Mouse (Mus musculus) forebrain, embryonic 14.5 days (tissue): ENCODE measurements around the gene Hnrnpl. TPM values are rescaled to one million over a fixed set of nuclear protein-coding genes. Genes with fewer than 3 reads are reported as not detected.
A peak's percentile ranks its signal among the peaks of the same experiment; 100 is the strongest.

Experiments
- ATAC-seq: fragments of 200-750 bp; cut with Nextera tagmentation; 2 replicates; pipeline ENCODE4 v1.8.0; 2017; ENCODE audit warnings: mild to moderate bottlenecking, moderate library complexity
- DNase-seq: peaks from one replicate; pipeline ENCODE4 v3.0.0-alpha.2; 2015; ENCODE audit warnings: low spot score
- H3K27ac ChIP-seq: fragments of 300-500 bp; sonication (generic); 2 replicates; pipeline ENCODE4 v1.5.1; 2014; ENCODE audit warnings: low read depth, mild to moderate bottlenecking, control low read depth, low read length, moderate library complexity
- H3K27me3 ChIP-seq: fragments of 300-500 bp; sonication (generic); replicated peaks from 2 replicates; pipeline ENCODE4 v1.6.1; 2014; ENCODE audit warnings: low read length, control low read depth, mixed read lengths; ENCODE audit not compliant: control insufficient read depth, insufficient read depth
- H3K36me3 ChIP-seq: fragments of 300-500 bp; sonication (generic); 2 replicates; pipeline ENCODE4 v1.6.1; 2014; ENCODE audit warnings: low read length, control low read depth; ENCODE audit not compliant: control insufficient read depth, insufficient read depth
- H3K4me1 ChIP-seq: fragments of 300-500 bp; sonication (generic); 2 replicates; pipeline ENCODE4 v1.6.1; 2014; ENCODE audit warnings: antibody characterized with exemption, low read length, control low read depth; ENCODE audit not compliant: control insufficient read depth, insufficient read depth
- H3K4me2 ChIP-seq: fragments of 300-500 bp; sonication (generic); 2 replicates; pipeline ENCODE4 v1.6.1; 2014; ENCODE audit warnings: mild to moderate bottlenecking, control low read depth, low read length
- H3K4me3 ChIP-seq: fragments of 300-500 bp; sonication (generic); 2 replicates; pipeline ENCODE4 v1.5.1; 2014; ENCODE audit warnings: low read depth, low read length, control low read depth
- H3K9ac ChIP-seq: fragments of 300-500 bp; sonication (generic); 2 replicates; pipeline ENCODE4 v1.6.1; 2014; ENCODE audit warnings: mild to moderate bottlenecking, low read length, control low read depth, moderate library complexity
- H3K9me3 ChIP-seq: fragments of 300-500 bp; sonication (generic); replicated peaks from 2 replicates; pipeline ENCODE4 v1.6.1; 2016; ENCODE audit warnings: low read length, control low read depth, mixed read lengths; ENCODE audit not compliant: control insufficient read depth
- WGBS: fragments of 180-500 bp; shearing (Covaris S2); extraction: QIAGEN DNeasy Blood & Tissue Kit; methylation state at CpG from one replicate; pipeline ENCODE4 v1.1.7; 2014; 5-methylcytosine and 5-hydroxymethylcytosine counted together
- polyA plus RNA-seq: library from polyadenylated mRNA; unstranded; fragments of >200 nt; fragmentation: Nextera tagmentation; extraction: Ambion mirVana; gene quantifications from 2 replicates; pipeline ENCODE4 v1.2.1, GENCODE M21; 2014

The Hnrnpl gene
- polyA plus RNA-seq, 1 experiment from 2014 or later, result 190 TPM

GRCm38 (mm10) chr7:28812949-28813348 lies 4.6 kb downstream of the Hnrnpl start:
- Histone ChIP-seq H3K27me3 (no peaks in the 10 kb centered on the region), H3K9ac (no peak overlapping the region; the same call in 1 of the 2 replicates), H3K4me3 (peak overlapping the region; percentile 74), H3K36me3 (peaks cover 58% of the 10 kb centered on the region), H3K4me2 (peak overlapping the region; percentile 87), H3K9me3 (no peaks in the 10 kb centered on the region), H3K27ac (no peak overlapping the region), H3K4me1 (peaks cover 17% of the 10 kb centered on the region)
- DNase-seq, result no peak
- WGBS, result 85% methylated on average over 5 of the region's 5 CpGs
- ATAC-seq, result no peak

GRCm38 (mm10) chr7:28814306-28815034 lies 6.1 kb downstream of the Hnrnpl start:
- 97% methylated on average over 5 of the region's 5 CpGs for WGBS
- H3K4me1 ChIP-seq, result peaks cover 14% of the 10 kb centered on the region

GRCm38 (mm10) chr7:28815230-28815629 lies 6.9 kb downstream of the Hnrnpl start:
- 91% methylated on average over 9 of the region's 9 CpGs for WGBS
- Histone ChIP-seq H3K36me3 (peaks cover 80% of the 10 kb centered on the region), H3K4me1 (peaks cover 14% of the 10 kb centered on the region), H3K4me2 (no peak overlapping the region), H3K9me3 (no peaks in the 10 kb centered on the region), H3K4me3 (no peak overlapping the region), H3K27me3 (no peaks in the 10 kb centered on the region), H3K27ac (no peak overlapping the region), H3K9ac (no peak overlapping the region)
- DNase-seq, result no peak
- no peak for ATAC-seq

More at GRCm38 (mm10) chr7:28814306-28815034, 6.1 kb downstream of the Hnrnpl start:
- ATAC-seq (no peak), DNase-seq (no peak)
- Histone ChIP-seq H3K9ac (no peak overlapping the region), H3K4me2 (no peak overlapping the region), H3K9me3 (no peaks in the 10 kb centered on the region), H3K4me3 (no peak overlapping the region), H3K27me3 (no peaks in the 10 kb centered on the region), H3K27ac (no peak overlapping the region), H3K36me3 (peaks cover 72% of the 10 kb centered on the region)

GRCm38 (mm10) chr7:28816201-28816600 lies 7.9 kb downstream of the Hnrnpl start:
- H3K36me3 ChIP-seq, result peaks cover 90% of the 10 kb centered on the region
- no peak overlapping the region for H3K27ac ChIP-seq
- DNase-seq (no peak), ATAC-seq (no peak)
- H3K4me1 ChIP-seq, result peaks cover 14% of the 10 kb centered on the region
- no peaks in the 10 kb centered on the region for H3K9me3 ChIP-seq
- no peak overlapping the region for H3K9ac ChIP-seq
- H3K4me2 ChIP-seq, result no peak overlapping the region
- no peaks in the 10 kb centered on the region for H3K27me3 ChIP-seq
- no peak overlapping the region for H3K4me3 ChIP-seq
- WGBS, result 87% methylated on average over 9 of the region's 9 CpGs

GRCm38 (mm10) chr7:28816920-28817319 lies 8.6 kb downstream of the Hnrnpl start:
- no peak overlapping the region for H3K9ac ChIP-seq
- peaks cover 12% of the 10 kb centered on the region for H3K4me1 ChIP-seq
- DNase-seq (no peak), ATAC-seq (no peak)
- no peaks in the 10 kb centered on the region for H3K27me3 ChIP-seq
- 92% methylated on average over 10 of the region's 10 CpGs for WGBS
- peaks cover 97% of the 10 kb centered on the region for H3K36me3 ChIP-seq
- H3K4me3 ChIP-seq, result no peak overlapping the region
- H3K9me3 ChIP-seq, result no peaks in the 10 kb centered on the region
- H3K27ac ChIP-seq, result no peak overlapping the region
- H3K4me2 ChIP-seq, result no peak overlapping the region

- ATAC-seq, result no peak
- H3K4me3 ChIP-seq, result no peak overlapping the region
Measured at GRCm38 (mm10) chr7:28817524-28817923, 9.2 kb downstream of the Hnrnpl start.

GRCm38 (mm10) chr7:28817957-28818356 lies 9.6 kb downstream of the Hnrnpl start:
- DNase-seq (no peak), ATAC-seq (no peak)
- no peaks in the 10 kb centered on the region for H3K9me3 ChIP-seq
- H3K4me3 ChIP-seq, result no peak overlapping the region
- no peaks in the 10 kb centered on the region for H3K27me3 ChIP-seq
- WGBS, result 82% methylated on average over 4 of the region's 4 CpGs
- peaks cover 99% of the 10 kb centered on the region for H3K36me3 ChIP-seq
- no peak overlapping the region for H3K4me2 ChIP-seq
- no peak overlapping the region for H3K9ac ChIP-seq
- H3K27ac ChIP-seq, result no peak overlapping the region
- H3K4me1 ChIP-seq, result peaks cover 5% of the 10 kb centered on the region; the same call in 1 of the 2 replicates

More at GRCm38 (mm10) chr7:28817524-28817923, 9.2 kb downstream of the Hnrnpl start:
- H3K36me3 ChIP-seq, result peaks cover 99% of the 10 kb centered on the region
- peaks cover 6% of the 10 kb centered on the region for H3K4me1 ChIP-seq
- H3K27ac ChIP-seq, result no peak overlapping the region
- DNase-seq, result no peak
- H3K4me2 ChIP-seq, result no peak overlapping the region
- 55% methylated on average over 6 of the region's 6 CpGs for WGBS
- no peak overlapping the region for H3K9ac ChIP-seq
- no peaks in the 10 kb centered on the region for H3K9me3 ChIP-seq
- no peaks in the 10 kb centered on the region for H3K27me3 ChIP-seq

- Histone ChIP-seq H3K4me3 (no peak overlapping the region), H3K9ac (no peak overlapping the region), H3K27ac (no peak overlapping the region), H3K36me3 (peaks cover 99% of the 10 kb centered on the region), H3K4me2 (no peak overlapping the region), H3K27me3 (no peaks in the 10 kb centered on the region), H3K4me1 (peaks cover under 1% of the 10 kb centered on the region; the same call in 1 of the 2 replicates), H3K9me3 (no peaks in the 10 kb centered on the region)
- ATAC-seq, result no peak
- DNase-seq, result no peak
- WGBS, result 88% methylated on average over 18 of the region's 18 CpGs
Measured at GRCm38 (mm10) chr7:28818436-28818835, 10.1 kb downstream of the Hnrnpl start.

GRCm38 (mm10) chr7:28818861-28819452 lies 10.6 kb downstream of the Hnrnpl start:
- no peak overlapping the region for H3K4me3 ChIP-seq
- H3K9me3 ChIP-seq, result no peaks in the 10 kb centered on the region
- no peaks in the 10 kb centered on the region for H3K27me3 ChIP-seq
- DNase-seq, result no peak
- no peak overlapping the region for H3K4me2 ChIP-seq
- no peaks in the 10 kb centered on the region for H3K4me1 ChIP-seq
- 89% methylated on average over 4 of the region's 4 CpGs for WGBS
- H3K36me3 ChIP-seq, result peaks cover 95% of the 10 kb centered on the region
- ATAC-seq, result no peak
- no peak overlapping the region for H3K9ac ChIP-seq
- H3K27ac ChIP-seq, result no peak overlapping the region
